Mouse (Mus musculus): ENCODE data around the gene Vpreb1.

DNA sequence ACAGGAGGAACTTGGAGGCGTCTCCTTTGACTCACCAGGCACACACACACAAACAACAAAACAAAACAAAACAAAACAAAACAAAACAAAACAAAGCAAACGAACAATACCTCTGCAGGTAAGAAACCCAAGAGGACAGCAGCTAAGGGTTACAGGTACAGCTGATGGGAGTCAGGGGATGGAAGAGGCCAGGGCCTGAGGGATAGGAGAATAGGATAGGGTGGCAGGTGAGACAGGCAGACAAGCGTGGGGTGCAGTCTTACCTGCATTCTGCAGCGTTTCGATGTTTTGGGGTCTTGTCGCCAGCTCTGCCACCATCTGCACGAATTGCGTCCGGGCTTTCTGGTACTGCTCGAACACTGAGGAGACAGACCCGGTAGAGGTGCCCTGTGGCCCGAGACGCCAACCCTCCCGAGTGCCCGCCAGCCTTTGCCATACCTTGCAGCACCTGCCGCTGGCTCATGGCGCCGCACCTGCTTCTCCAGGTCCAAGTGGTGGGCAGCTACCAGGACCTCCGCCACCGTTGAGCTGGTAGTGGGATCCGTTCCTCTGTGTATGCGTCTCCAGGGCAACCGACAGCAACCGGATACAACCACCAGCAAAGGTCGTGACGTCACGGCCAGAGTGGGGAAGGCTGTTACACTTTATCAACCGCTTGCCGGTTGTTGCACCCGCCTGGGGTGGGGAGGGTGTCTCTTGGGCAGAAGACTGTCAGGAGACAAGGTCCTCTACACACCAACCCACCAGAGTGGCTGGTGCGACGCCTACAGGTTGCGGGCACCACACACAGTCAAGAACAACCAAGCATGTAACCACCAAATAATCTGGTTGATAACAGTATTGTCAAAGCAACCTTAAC, 41.7 kb downstream of the Vpreb1 start, which contains the start of gene Spag6l:
- TF ChIP-seq CTCF (IDR thresholded peaks at IDR 0.05; ENCODE audit: control insufficient read depth, insufficient read depth, insufficient replicate concordance, low read depth, low read length) = peak; percentile 31; the same call in 1 of the 2 replicates
- peak; percentile 97; the same call in 1 of the 2 replicates for TF ChIP-seq POLR2A (IDR thresholded peaks at IDR 0.05; ENCODE audit: control insufficient read depth, low read depth, low read length)
